Mouse (Mus musculus): ENCODE measurements around the gene Ugt1a2.

DNA sequence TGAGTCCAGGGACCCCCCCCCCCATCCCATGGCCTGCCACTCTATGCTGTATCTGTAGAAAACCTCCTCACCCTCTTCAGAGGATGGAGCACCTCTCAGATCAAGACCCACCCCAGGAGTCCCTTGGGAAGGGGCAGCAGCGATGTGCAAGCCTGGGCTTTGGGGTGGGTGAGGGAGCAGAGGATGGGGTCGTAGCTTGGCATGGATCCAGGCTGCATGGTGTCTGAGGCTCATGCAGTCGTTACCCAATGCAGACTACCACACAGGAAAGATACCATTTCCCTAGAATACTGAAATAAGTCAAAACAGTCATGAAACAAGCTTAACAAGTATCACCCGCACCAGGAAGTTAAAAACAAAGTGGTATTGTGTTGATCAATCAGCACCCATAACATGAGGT is 48.3 kb downstream of the Ugt1a2 start:
- TF ChIP-seq POLR2A (IDR thresholded peaks at IDR 0.05; ENCODE audit: insufficient read depth, low read depth, low read length) (no peak), CTCF (IDR thresholded peaks at IDR 0.05; ENCODE audit: insufficient read depth, low read depth, low read length) (no peak)
